Mouse (Mus musculus) cerebellum, postnatal 10 days (tissue): ENCODE results near the gene Slc16a2.
"Not testable (repeated sequence)": the region's sequence is repeated elsewhere in the genome, so short reads cannot be mapped to it uniquely, and the experiment has no call there.

Experiments
- DNase-seq, 2 experiments: peaks; one replicate each; pipeline ENCODE4 v3.0.0; 2021; ENCODE audit warnings: mixed read lengths in 2 of 2

Slc16a2 gene

DNA sequence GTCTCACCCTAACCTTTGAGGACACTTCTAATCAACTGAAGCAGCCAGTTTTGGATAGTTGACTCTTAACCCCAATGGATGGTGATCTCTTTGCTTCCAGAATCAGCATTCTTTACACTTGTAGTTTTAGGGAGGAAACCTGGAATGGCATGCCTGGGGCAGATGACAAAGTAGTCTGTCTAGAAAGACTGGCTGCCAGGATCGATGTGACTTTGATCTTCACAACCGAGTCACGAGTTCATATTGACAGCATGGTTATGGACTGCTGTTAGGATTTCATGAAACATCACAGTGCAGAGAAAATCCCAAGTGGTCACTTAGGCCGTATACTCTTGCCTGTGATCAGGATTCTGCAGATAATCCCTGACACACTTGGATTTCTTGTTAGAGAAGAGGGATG is 88.7 kb downstream of the Slc16a2 start:
- DNase-seq, result no peak

DNA sequence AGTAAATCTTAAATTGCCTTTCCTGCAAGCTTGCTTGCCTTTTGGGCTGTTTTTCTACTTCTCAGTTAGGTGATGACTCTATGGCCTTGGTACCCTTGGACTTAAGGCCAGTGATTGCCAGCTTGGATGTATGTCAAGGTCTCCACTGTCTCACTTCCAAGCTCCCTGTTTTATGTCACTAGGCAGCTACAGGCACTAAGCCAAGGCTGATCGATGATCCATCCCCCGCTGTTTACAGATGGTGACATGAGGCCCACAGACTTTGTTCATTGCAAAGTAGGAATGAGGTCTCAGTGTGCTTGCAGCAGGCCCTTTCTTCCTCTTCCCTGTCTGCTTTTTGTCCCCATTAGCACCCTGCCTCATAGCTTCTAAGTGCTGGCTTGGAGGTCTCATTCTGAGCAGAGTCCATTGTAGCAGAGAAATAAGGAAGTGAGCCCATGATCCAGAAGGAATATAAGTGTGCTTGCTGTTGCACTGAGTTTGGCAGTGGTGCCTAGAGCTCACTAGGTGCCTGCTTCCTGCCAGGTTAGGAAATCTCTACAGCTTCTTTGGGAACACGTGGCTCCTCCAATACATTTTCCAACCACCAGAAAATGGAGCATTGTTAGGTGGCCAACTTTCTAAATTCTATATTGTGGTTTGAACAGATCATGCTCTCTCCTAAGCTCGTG is 89.6 kb downstream of the Slc16a2 start:
- peak; percentile 5 to 31 for DNase-seq

DNA sequence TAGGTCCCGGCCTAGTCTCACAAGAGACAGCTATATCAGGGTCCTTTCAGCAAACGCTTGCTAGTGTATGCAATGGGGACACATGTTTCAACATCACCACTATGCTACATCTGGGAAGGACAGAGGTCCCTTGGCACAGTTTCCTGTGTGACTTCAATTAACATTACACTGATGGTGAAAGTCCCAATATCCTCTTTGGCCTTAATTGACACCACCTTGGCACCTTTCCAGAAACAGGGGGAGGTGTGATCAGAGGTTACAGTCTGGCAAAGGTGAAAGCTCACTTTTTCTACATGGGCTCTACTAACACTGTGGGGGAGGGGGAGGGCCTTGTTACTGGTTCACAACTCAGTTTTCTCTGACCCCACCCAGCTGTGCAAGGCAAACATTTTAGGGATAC is 99.3 kb downstream of the Slc16a2 start:
- no peak for DNase-seq

DNA sequence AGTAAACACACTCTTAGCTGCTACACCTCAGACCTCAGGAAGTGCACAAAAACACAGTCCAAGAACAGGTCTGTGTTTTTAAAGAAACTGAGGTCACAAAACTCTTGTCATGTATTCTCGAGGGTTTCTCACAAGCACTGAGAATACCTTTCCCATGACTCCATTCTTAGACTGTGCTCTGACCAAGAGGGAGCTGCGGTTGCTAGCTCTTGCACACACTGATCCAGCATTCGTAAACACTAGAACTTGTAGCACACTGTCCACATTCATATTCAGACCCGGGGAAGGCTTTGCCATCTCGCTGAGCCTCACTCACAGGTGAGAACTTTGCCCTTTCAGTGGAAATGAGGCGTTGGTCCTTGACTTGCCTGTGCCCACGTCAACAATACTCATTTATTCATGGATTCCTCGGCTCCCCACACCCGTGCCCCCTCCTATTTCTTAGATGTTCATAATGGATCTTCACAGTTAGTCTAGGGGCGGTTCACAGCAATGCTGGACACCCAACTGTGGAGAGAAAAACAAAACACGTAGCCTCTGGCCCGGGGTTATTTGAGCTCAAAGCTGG is 102.1 kb downstream of the Slc16a2 start:
- DNase-seq, result no peak

DNA sequence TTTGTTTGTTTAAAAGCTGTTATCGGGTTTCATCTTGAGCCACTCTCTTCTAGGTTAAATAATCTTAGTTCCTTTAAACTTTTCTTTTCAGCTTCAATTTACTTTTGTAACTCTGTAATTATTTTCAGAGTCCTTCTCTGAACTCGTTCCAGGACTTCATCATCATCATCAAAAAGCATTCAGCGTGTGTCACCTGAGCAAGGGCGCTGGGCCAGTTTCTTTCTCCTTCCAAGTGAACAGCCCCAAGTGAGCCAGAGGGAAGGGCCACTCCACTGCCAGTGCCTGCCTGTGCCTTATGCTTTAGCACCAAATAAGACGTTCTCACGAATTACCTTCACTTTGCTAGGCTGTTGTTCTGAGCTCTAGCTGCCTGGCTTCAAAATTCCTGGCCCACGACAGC is 108.9 kb downstream of the Slc16a2 start:
- peak in 1 of 2 experiments; percentile 19 for DNase-seq

DNA sequence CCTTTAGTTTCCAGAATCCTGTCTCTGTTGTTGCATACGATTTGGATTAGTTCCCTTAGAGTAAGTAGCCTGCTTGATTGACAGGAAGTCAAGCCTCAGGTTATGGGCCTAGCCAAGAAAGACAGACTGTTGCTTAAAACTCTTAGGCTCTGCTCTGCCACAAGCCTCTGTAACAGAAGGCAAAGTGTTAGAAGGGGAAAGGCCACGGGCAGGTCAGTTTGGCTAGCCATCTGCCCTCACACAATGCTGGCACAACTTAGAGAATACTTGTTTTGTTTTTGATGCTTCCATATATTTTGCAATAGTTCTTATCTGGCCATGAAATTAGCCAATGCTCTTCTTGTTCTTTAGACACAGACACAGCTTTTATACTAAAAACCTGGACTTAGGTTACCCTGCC is 112.1 kb downstream of the Slc16a2 start:
- no peak for DNase-seq

DNA sequence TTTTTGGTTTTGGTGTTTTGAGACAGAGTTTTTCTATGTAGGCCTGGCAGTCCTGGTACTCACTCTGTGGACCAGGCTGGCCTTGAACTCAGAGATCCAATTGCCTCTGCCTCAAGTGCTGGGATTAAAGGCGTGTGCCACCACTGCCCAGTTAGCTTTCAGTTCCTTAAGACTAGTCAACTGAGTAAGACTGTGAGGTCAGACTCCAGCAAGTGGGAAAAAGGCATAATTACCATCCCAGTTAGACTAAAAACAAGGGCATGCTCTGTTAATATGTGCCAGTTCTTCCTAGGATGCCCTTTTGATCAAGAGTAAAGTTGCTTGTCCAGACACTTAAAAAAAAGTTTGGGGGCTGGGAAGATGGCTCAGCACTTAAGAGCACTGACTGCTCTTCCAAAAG is 113.2 kb downstream of the Slc16a2 start:
- DNase-seq, result no peak

DNA sequence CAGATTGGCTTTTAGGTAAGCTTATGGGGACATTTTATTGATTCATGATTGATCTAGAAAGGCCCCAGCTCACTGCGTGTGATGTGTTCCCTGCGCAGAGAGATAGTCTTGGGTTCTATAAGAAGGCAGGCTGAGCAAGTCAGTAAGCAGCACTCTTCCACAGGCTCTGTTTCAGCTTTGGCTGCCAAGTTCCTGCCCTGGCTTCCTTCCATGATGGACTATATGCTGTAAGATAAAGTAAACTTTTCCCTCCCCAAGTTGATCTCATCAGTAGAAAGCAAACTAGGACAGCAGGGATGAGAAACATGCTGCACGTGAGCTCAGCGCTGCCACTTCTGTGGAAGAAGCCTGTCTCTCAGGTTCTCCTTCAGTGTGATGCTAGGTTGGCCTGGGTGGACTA is 117.2 kb downstream of the Slc16a2 start:
- no peak for DNase-seq

DNA sequence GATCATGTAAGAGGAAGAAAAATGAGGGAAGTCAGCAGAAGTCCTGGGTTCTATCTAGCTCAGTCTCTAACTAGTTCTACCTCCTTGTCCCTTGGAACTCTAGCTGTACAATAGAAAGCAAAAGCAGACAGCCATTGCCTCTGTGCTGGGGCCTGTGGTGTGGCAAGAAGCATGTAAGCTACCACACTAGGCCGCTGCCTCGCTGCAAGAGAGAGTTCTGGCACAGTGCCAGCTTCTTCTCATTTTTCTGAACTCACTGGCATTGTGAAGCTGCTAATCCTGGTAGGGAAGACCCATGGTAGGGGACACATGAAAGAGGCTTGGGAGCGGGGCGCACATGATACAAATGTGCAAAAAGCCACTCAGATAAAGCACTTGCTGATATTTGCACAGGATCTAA is 117.8 kb downstream of the Slc16a2 start:
- peak; percentile 55 to 63 for DNase-seq

DNA sequence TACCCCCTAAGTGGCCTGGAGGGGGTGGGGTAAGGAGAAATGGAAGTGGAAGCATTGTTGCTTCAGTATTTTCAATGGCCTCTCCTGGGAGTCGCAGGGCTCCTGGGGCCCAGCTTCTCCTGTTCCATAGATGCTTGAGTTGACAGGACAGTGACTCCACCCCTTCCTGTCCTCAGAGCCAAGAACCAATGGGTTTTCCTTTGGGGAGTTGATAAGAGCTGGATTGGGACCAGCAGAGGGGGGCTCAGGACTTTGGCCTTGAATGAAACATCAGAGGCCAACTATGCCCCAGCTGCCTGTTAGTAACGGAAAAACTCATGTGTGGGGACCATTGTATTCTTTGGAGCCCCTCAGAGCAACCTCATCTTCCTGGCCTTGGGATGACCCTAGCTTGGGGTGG is 124.0 kb downstream of the Slc16a2 start:
- no peak for DNase-seq

DNA sequence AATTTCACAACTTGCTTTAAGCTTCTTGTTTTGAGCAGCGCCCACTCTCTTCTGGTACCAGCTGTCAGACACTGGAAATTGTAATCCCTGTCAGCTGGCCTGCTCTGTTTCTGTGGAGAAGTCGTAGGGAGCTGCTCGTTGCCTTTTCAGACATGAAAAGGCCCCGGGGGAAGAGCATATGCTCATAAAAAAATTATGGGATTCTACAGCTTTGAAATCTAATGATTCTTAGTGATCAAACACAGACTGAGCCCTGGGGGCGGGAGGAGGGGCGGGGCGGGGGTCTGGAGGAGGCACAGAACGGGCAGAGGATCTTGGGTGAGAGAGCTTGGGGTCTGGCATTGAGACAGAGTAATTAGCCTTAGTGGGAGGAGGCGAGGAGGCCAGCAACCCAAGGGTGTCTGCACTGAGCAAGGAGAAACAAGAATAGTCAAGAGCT is 125.7 kb downstream of the Slc16a2 start:
- peak; percentile 30 to 51 for DNase-seq

DNA sequence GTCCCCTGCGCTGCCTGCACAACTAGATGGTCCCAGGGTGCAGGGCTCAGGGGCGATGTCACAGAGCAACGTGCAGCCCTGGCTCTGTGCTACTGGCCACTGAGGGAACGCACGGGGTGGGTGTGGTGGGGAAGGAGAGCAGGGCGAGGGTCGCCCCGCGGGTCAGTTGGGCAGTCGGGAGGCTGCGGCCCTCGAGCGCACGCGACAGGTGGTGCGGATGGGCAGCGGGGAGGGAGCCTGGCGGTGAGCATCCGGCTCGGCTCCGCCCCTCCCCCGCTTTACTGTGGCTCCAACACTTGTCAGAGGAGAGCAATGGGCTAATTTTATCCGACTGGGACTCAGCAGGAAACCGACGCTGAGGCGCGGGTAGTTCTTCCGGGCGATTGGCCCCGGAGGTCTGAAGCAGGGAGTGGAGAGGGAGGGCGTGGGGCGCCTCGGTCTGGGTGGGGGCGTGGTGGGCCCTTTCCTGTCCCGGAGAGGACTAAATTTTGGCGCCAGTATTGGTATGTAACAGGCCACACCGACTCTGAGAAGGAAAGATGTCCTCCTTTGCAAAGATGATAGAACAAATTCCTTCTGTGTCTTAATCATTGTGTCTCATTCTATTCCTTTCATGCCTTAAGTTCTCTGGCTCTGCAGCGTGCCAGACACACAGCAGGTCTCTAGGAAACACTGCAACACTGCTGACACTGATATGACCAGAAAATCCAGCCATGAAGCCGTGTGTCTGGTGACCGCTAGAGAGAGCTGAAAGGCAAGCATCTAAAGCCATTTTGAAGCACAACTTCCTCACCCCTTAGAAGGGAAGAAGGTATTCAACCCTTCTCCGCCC is 126.4 kb downstream of the Slc16a2 start:
- DNase-seq, result peak; percentile 62 to 66

DNA sequence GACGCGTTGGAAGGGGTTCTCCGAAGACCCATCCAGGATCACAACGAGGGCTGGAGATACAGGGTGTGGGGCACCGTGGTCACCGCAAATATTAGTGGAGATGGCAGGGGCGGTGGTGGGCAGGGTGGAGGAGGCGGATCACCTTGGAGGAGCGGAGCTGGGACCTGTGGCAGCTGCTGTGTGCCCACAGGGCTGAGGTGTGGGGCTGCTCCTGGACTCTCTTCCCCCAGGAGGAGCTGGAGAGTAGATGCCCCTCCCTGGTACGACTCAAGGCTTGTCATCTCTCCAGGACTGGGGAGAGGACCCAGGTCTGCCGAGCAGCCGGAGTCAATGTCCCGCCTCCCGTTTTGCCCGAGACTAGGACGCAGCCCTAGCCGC is 127.0 kb downstream of the Slc16a2 start:
- peak; percentile 4 to 11 for DNase-seq

DNA sequence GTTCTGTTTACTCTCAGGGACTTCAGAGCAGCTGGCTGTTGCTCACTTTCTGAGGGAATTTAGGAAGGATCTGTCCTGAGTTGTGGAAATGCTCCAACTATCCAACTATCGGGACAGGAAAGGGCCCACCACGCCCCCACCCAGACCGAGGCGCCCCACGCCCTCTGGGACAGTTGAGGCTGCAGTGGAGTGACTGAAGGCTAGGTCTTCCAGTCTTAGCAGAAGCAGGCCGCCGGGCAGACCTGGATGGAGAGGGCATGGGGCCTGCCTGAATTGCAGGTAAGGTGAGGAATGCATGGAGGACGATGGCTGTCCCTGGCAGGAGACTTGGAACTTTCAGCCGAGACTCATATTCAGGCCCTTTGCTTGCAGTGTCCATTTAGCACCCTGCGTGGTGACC is 127.4 kb downstream of the Slc16a2 start:
- peak in 1 of 2 experiments; percentile 8 for DNase-seq

DNA sequence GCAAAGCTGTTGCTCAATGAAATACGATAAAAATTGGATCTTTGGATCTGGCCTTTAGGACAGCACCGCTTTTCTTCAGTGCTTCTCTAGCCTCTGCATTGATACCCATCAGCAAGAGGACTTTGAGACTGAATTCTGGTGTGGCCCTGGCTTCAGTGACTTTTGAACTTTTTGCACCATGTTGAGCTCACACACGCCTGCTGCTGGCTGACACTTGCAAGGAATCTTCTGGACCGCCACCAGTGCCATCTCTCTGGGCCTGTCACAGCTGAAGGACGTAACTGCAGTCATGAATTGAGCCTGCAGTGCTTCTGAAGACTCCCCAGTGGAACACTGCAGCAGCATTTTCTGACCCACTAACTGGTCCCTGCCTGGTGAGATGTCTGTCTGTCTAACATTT is 128.9 kb downstream of the Slc16a2 start:
- no peak for DNase-seq

DNA sequence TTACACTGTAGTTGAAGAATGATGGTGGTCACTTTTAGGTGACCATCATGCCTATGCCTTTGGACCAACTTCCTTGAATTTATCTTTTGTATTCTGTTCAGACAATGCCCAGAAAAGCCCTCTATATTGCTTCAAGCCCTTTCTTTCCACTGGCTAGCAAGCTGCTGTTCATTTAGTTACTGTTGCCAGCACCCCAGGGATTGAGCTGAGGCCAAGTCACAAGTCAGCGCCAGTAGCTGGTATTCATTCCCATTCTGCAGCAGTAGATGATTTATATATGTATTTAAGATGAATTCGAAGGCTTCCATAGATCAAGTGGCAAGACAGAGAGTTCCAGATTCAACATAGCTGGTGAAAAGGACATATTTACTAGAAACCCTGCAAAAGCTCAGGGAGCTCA is 133.2 kb downstream of the Slc16a2 start:
- peak; percentile 72 to 80 for DNase-seq

DNA sequence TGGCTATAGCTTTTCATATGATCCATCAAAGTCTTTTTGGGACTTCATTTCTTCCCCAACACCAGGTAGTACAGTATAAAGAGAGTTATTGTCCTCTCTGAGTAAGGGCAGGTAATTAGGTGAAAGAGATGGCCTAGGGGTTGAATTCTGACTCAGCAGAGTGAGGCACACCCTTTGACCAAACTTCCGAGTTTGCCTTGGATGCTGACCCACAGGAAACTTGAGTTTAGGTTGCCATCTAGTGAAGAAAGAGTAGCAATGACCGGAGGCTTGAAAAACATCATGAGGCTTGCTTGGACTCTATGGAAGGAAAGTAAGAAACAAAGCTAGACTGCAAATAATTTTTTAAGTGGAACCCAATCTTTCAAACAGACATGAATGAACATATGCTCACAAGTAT is 147.1 kb downstream of the Slc16a2 start:
- peak in 1 of 2 experiments; percentile 11 for DNase-seq

DNA sequence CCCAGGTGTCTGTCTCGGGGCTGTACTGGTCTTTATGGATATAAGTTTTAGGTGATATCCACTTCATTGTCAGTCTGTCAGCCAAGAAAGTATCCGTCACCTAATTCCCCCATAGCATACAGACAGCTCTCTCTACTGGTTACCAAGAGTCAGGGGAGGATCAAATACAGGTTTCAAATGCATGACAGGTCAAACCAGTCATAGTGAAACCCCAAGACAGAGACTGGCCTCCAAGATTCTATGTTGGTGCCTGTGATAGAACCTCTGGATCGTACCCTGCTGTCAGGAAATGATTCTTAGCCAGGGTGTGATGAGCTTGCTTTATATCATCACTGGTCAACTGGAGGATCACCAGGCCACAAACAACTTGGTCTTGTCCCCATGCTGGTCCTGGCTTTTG is 148.0 kb downstream of the Slc16a2 start:
- DNase-seq, result no peak

DNA sequence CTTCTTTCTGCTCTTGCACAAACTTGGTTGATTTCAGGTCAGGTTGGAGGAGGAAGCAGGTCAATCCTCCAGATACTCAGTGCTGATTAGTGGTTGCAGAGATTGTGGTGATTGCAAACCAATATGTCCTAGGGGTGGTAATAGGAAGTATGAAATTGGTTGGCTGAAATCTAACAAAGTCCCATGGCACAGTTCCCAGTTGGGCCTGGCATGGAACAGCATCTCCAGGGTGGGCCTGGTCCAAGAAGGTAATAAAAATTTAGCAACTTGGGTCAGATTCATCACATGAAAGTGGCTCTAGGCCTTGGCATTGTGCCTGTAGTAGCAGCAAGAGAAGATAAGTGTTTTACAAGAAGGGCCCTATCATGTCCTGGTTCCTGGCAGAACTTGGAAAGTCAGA is 151.5 kb downstream of the Slc16a2 start:
- peak in 1 of 2 experiments; percentile 16 for DNase-seq

DNA sequence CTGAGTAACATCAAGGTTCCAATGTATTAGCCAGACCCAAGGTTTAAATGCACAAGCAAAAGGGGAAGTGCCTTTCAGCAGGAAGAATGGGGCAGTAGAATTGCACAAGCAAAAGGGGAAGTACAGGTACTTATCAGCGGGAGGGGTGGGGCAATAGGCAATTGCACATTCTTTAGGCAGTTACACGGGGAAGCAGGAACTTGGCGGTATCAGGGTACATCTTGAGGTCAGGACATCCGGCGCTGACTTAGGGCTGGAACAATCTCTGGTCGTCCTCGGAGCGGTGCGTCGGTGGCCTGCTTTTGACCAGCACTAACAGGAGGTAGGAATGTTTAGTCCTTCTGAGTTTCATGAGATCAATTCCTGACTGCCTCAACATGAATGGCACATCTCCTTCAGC is 157.3 kb downstream of the Slc16a2 start:
- DNase-seq, result not testable (repeated sequence)

DNA sequence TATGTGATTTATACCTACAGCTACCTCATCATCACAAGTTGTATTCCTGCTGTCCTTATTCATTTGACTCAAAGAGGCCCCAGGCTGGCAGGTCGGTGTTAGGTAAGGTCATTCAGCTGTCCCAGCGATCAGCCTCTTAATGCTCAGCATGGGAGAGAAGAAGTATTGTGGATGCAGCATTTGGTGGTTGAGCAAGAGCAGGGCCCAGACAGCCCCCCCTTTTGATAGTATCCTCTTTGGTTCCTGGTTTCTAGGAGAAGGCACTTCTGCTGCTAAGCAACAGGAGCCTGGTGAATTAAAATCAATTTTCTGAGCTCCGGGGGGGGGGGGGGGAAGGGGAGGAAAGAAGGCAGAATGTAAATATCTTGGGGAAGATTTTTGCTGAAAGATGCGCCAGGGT is 162.8 kb downstream of the Slc16a2 start:
- DNase-seq, result no peak

DNA sequence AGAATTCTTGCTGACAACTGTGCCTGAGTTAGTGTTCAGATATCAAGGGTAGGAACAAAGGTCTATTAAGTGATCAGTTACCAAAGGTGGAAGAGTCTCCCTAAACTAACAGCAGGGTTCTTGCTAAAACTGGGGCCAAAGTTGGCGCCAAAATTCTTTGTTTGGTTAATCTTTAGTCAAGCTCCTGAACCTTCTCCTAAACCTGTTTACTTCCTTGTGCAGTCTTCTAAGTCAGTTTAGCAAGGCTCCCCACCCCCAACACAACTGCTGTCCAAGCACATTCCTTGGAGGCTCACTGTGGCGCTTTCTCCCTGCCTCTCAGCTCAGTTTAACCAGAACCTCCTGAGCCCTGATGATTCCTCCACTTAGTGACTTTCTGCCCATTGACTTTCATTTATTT is 168.8 kb downstream of the Slc16a2 start:
- no peak for DNase-seq

DNA sequence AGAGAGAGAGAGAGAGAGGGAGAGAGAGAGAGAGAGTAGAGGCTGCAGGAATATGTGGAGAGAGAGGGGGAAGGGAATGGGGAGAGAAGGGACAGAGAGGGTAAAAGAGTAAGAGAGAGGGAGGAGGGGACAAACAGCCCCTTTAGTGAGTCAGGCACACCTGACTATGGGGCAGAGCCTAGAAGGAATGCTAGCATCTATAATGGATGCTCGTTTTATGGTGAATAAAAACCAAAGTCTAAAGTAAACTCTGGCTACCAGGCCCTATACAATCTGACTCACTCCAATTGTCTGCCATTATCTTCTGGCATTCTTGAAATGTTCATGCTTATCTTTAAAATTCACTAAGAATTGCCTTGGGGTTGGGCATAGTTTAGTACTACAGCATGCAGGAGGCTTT is 169.7 kb downstream of the Slc16a2 start:
- no peak for DNase-seq
